In the genomic region with DNA sequence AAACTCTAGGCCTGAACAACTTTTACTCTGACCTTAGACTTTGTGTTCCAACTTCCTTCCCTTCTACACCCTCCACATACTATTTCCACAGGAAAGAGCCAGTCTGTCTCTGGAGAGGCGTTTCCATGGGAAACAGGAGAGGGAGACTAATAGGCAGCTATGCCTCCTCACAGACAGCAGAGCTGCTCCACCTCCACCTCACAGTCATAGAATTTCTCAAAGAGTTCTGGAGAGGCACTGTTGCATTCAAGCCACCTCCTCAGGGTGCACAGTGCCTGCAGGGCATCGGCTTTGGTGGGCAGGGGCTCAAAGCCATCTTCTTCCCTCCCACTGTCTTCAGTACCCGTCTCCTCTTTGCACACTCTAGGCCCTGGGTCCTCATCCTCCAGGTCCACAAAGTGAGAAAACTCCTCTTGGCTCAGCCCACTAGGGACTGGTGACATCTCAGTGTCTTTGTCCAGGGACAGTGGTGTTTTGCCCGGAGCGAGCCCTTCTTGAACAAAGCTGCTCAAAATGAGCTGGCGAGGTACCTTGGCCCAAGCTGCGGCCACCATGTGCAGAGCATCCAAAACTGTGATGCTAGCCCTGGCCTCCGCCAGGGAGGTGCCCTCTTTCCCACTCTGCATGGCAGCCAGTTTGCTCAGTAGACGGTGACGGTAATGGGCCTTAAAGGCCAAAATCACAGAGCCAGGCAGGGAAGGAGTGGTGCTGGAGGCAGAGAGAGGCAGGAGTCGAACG, we compare ENCODE assay signal across 15 mouse cellular contexts. TPM values are rescaled to one million over a fixed set of nuclear protein-coding genes. Genes with fewer than 3 reads are reported as not detected.
DNase-seq lines count a peak whose midpoint lies in the region; ATAC-seq and TF ChIP-seq lines count a peak whose summit lies in the region.
"Had no signal": no experiment of that assay in that cellular context is flagged by ENCODE, and none has a peak within 500 bp of the region (broad histone marks: within the 10 kb centered on the region; RNA-seq: fewer than 3 reads in every experiment).

No protein-coding gene starts in this region.

- no peaks in the 10 kb centered on the region for H3K79me2 ChIP-seq in heart, adult 2 months (replicated peaks; ENCODE audit: control insufficient read depth, insufficient read depth, low read length)

- no peaks in the 10 kb centered on the region for H3K36me3 ChIP-seq in heart, adult 2 months (ENCODE audit: control insufficient read depth, insufficient read depth, low read length)
- H3K36me3 ChIP-seq in hindbrain, embryonic 10.5 days: peaks cover 41% of the 10 kb centered on the region
- peaks cover 6% of the 10 kb centered on the region for H3K36me3 ChIP-seq in hindbrain, embryonic 16.5 days (ENCODE audit: control insufficient read depth, insufficient read depth, low read length)
- H3K36me3 ChIP-seq in neural tube, embryonic 15.5 days: peaks cover 14% of the 10 kb centered on the region

- no peak for TF ChIP-seq POLR2A in heart, adult 2 months (IDR thresholded peaks at IDR 0.05; ENCODE audit: insufficient read depth, low read depth, low read length)

- H3K27ac ChIP-seq in heart, adult 2 months: no peak overlapping the region; the same call in 1 of the 2 replicates
- H3K27ac ChIP-seq in hindbrain, embryonic 10.5 days: peak overlapping the region; percentile 16
- H3K27ac ChIP-seq in hindbrain, embryonic 16.5 days (ENCODE audit: low read depth, low read length): no peak overlapping the region
- H3K27ac ChIP-seq in neural tube, embryonic 15.5 days (replicated peaks): no peak overlapping the region
- H3K27ac ChIP-seq: kidney, embryonic 15.5 days; macrophage; midbrain, embryonic 12.5 days had no signal

- intact Hi-C loops in heart, adult 2 months (cut with DNase I): no loop called here

- no peak for ATAC-seq in hindbrain, embryonic 16.5 days
- ATAC-seq in neural tube, embryonic 15.5 days (ENCODE audit: low FRiP score): no peak
- ATAC-seq: inflammation-experienced regulatory T-cells, adult 6 months had no signal

- peaks cover 6% of the 10 kb centered on the region for H3K4me1 ChIP-seq in heart, adult 2 months (ENCODE audit: control insufficient read depth, insufficient read depth, low read length)
- H3K4me1 ChIP-seq in hindbrain, embryonic 10.5 days (replicated peaks): peaks cover 36% of the 10 kb centered on the region
- H3K4me1 ChIP-seq in hindbrain, embryonic 16.5 days (ENCODE audit: control insufficient read depth, insufficient read depth, low read depth, low read length): peaks cover 20% of the 10 kb centered on the region
- H3K4me1 ChIP-seq in neural tube, embryonic 15.5 days: peaks cover 30% of the 10 kb centered on the region

- WGBS in heart, adult 2 months: 89% methylated on average over 12 of the region's 12 CpGs
- 94% methylated on average over 12 of the region's 12 CpGs for WGBS in hindbrain, embryonic 10.5 days
- WGBS in hindbrain, embryonic 16.5 days: 92% methylated on average over 12 of the region's 12 CpGs
- WGBS in neural tube, embryonic 15.5 days: 95% methylated on average over 12 of the region's 12 CpGs

- H3K4me2 ChIP-seq in hindbrain, embryonic 16.5 days (ENCODE audit: low read length): no peak overlapping the region
- 0 out of 2 replicates have a peak overlapping the region, but pooled peaks have one; percentile 73 for H3K4me2 ChIP-seq in neural tube, embryonic 15.5 days
- H3K4me2 ChIP-seq: kidney, embryonic 15.5 days; lung, embryonic 14.5 days; midbrain, embryonic 12.5 days had no signal

- TF ChIP-seq EP300 in heart, adult 2 months (IDR thresholded peaks at IDR 0.05; ENCODE audit: insufficient read depth, low read depth, low read length): no peak

- DNase-seq in heart, adult 11 months: peak; percentile 91
- DNase-seq in heart, adult 2 months: no peak
- no peak for DNase-seq in hindbrain, embryonic 10.5 days (ENCODE audit: low spot score)
- DNase-seq in neural tube, embryonic 10.5 days (ENCODE audit: extremely low spot score, low spot score): no peak
- DNase-seq in frontal cortex, postnatal 25 days (ENCODE audit: low spot score in 2 of 2): no peak
- DNase-seq: adrenal gland, postnatal 10 days; cerebellum, adult 9-10 months; lung, embryonic 14.5 days; right cerebral cortex, postnatal 14 days had no signal

- no peaks in the 10 kb centered on the region for H3K9me3 ChIP-seq in hindbrain, embryonic 10.5 days
- H3K9me3 ChIP-seq in hindbrain, embryonic 16.5 days (ENCODE audit: control insufficient read depth, low read length): no peaks in the 10 kb centered on the region
- H3K9me3 ChIP-seq in neural tube, embryonic 15.5 days (replicated peaks): no peaks in the 10 kb centered on the region
- H3K9me3 ChIP-seq: kidney, embryonic 15.5 days; midbrain, embryonic 12.5 days had no signal

- H3K4me3 ChIP-seq in heart, adult 2 months: no peak overlapping the region
- H3K4me3 ChIP-seq in hindbrain, embryonic 10.5 days: peak overlapping the region; percentile 11; the same call in 1 of the 2 replicates
- no peak overlapping the region for H3K4me3 ChIP-seq in hindbrain, embryonic 16.5 days (ENCODE audit: low read length)
- H3K4me3 ChIP-seq in neural tube, embryonic 15.5 days (replicated peaks): no peak overlapping the region
- H3K4me3 ChIP-seq: kidney, embryonic 15.5 days had no signal

- H3K9ac ChIP-seq in heart, adult 2 months (ENCODE audit: low read depth, low read length): no peak overlapping the region
- H3K9ac ChIP-seq in hindbrain, embryonic 16.5 days (ENCODE audit: low read depth, low read length): no peak overlapping the region
- H3K9ac ChIP-seq in neural tube, embryonic 15.5 days (replicated peaks): no peak overlapping the region
- H3K9ac ChIP-seq: kidney, embryonic 15.5 days; lung, embryonic 14.5 days; midbrain, embryonic 12.5 days had no signal

- no peaks in the 10 kb centered on the region for H3K27me3 ChIP-seq in heart, adult 2 months (ENCODE audit: control insufficient read depth, insufficient read depth, low read length)
- H3K27me3 ChIP-seq in hindbrain, embryonic 10.5 days (ENCODE audit: insufficient read depth, poor library complexity, severe bottlenecking): no peaks in the 10 kb centered on the region
- H3K27me3 ChIP-seq in hindbrain, embryonic 16.5 days (replicated peaks; ENCODE audit: control insufficient read depth, insufficient read depth, low read length): no peaks in the 10 kb centered on the region
- H3K27me3 ChIP-seq in neural tube, embryonic 15.5 days (replicated peaks): no peaks in the 10 kb centered on the region
- H3K27me3 ChIP-seq: kidney, embryonic 15.5 days; midbrain, embryonic 12.5 days had no signal

- no peak for TF ChIP-seq CTCF in heart, adult 2 months (IDR thresholded peaks at IDR 0.05)

RNA-seq across cellular contexts. Expression of gene Tigd3, which starts 2.3 kb away (rescaled TPM):
- total RNA-seq in heart, adult 2 months (2021): under 1 TPM; 0.14 to 0.47 TPM
- 0.25 and 0.67 TPM in 2 replicates for polyA plus RNA-seq in heart, adult 2 months (2012; rRNA removed)
- polyA plus RNA-seq in hindbrain, embryonic 10.5 days (2016; fragmentation: Nextera tagmentation; extraction: Ambion mirVana): 9.9 and 11.3 TPM in 2 replicates
- 10.0 and 10.2 TPM in 2 replicates for polyA plus RNA-seq in hindbrain, embryonic 16.5 days (2015; fragmentation: Nextera tagmentation; extraction: Ambion mirVana)
- polyA plus RNA-seq in neural tube, embryonic 15.5 days (2015; fragmentation: Nextera tagmentation; extraction: Ambion mirVana): 8.9 and 10.0 TPM in 2 replicates

RNA-seq across cellular contexts. Expression of gene Slc25a45, which starts 14.1 kb away (rescaled TPM):
- total RNA-seq in heart, adult 2 months (2021): 1 to 10 TPM; 2.8 TPM
- polyA plus RNA-seq in heart, adult 2 months (2012; rRNA removed): 7.9 and 8.2 TPM in 2 replicates
- 2.8 TPM in 2 replicates for polyA plus RNA-seq in hindbrain, embryonic 10.5 days (2016; fragmentation: Nextera tagmentation; extraction: Ambion mirVana)
- polyA plus RNA-seq in hindbrain, embryonic 16.5 days (2015; fragmentation: Nextera tagmentation; extraction: Ambion mirVana): 2.2 and 2.6 TPM in 2 replicates
- polyA plus RNA-seq in neural tube, embryonic 15.5 days (2015; fragmentation: Nextera tagmentation; extraction: Ambion mirVana): 2.0 and 3.9 TPM in 2 replicates

RNA-seq across cellular contexts. Expression of gene Frmd8, which starts 16.6 kb away (rescaled TPM):
- 1 to 10 TPM; 7.7 to 8.4 TPM for total RNA-seq in heart, adult 2 months (2021)
- 7.0 and 9.3 TPM in 2 replicates for polyA plus RNA-seq in heart, adult 2 months (2012; rRNA removed)
- 37.2 and 37.8 TPM in 2 replicates for polyA plus RNA-seq in hindbrain, embryonic 10.5 days (2016; fragmentation: Nextera tagmentation; extraction: Ambion mirVana)
- 18.1 and 20.1 TPM in 2 replicates for polyA plus RNA-seq in hindbrain, embryonic 16.5 days (2015; fragmentation: Nextera tagmentation; extraction: Ambion mirVana)
- 13.8 and 23.4 TPM in 2 replicates for polyA plus RNA-seq in neural tube, embryonic 15.5 days (2015; fragmentation: Nextera tagmentation; extraction: Ambion mirVana)

RNA-seq across cellular contexts. Expression of gene Dpf2, which starts 21.1 kb away (rescaled TPM):
- total RNA-seq in heart, adult 2 months (2021): 10 to 100 TPM; 82.3 to 83.5 TPM
- 71.8 and 104 TPM in 2 replicates for polyA plus RNA-seq in heart, adult 2 months (2012; rRNA removed)
- polyA plus RNA-seq in hindbrain, embryonic 10.5 days (2016; fragmentation: Nextera tagmentation; extraction: Ambion mirVana): 225 TPM in 2 replicates
- 94.0 and 117 TPM in 2 replicates for polyA plus RNA-seq in hindbrain, embryonic 16.5 days (2015; fragmentation: Nextera tagmentation; extraction: Ambion mirVana)
- 95.7 and 115 TPM in 2 replicates for polyA plus RNA-seq in neural tube, embryonic 15.5 days (2015; fragmentation: Nextera tagmentation; extraction: Ambion mirVana)

RNA-seq across cellular contexts. Expression of gene Cdc42ep2, which starts 32.9 kb away (rescaled TPM):
- 1 to 10 TPM; 8.0 to 8.4 TPM for total RNA-seq in heart, adult 2 months (2021)
- polyA plus RNA-seq in heart, adult 2 months (2012; rRNA removed): 11.7 and 19.0 TPM in 2 replicates
- 2.0 and 2.9 TPM in 2 replicates for polyA plus RNA-seq in hindbrain, embryonic 10.5 days (2016; fragmentation: Nextera tagmentation; extraction: Ambion mirVana)
- 22.2 and 23.4 TPM in 2 replicates for polyA plus RNA-seq in hindbrain, embryonic 16.5 days (2015; fragmentation: Nextera tagmentation; extraction: Ambion mirVana)
- polyA plus RNA-seq in neural tube, embryonic 15.5 days (2015; fragmentation: Nextera tagmentation; extraction: Ambion mirVana): 19.3 and 20.9 TPM in 2 replicates
